Mouse (Mus musculus) brain, embryonic 14.5 days (tissue): ENCODE data around the gene Tmprss11c.

ENCODE experiments used
- CTCF ChIP-seq: fragments of 200-500 bp; IDR thresholded peaks from 2 replicates; pipeline ENCODE4 v1.5.1; 2012; ENCODE audit warnings: inconsistent platforms, mild to moderate bottlenecking, moderate library complexity, borderline replicate concordance; ENCODE audit not compliant: insufficient read depth, insufficient read length; ENCODE audit errors: extremely low read depth
- POLR2A ChIP-seq: fragments of 200-500 bp; IDR thresholded peaks from 2 replicates; pipeline ENCODE4 v1.6.1; 2012; ENCODE audit warnings: mild to moderate bottlenecking, inconsistent platforms, borderline replicate concordance; ENCODE audit not compliant: poor library complexity, insufficient read depth, insufficient read length, severe bottlenecking; ENCODE audit errors: extremely low read depth

GRCm38 (mm10) chr5:86191356-86191755 lies 97.8 kb downstream of the Tmprss11c start:
- no peak for TF ChIP-seq POLR2A
- TF ChIP-seq CTCF: peak; percentile 59; the same call in 1 of the 2 replicates
